Mouse (Mus musculus) thymus, postnatal 0 days (tissue): ENCODE results near the gene Ehd1. TPM values are rescaled to one million over a fixed set of nuclear protein-coding genes. Genes with fewer than 3 reads are reported as not detected.

Source experiments
- DNase-seq: peaks from one replicate; pipeline ENCODE4 v3.0.0-alpha.2; 2015; ENCODE audit warnings: low spot score
- polyA plus RNA-seq: library from polyadenylated mRNA; unstranded; fragments of >200 nt; fragmentation: Nextera tagmentation; extraction: Ambion mirVana; gene quantifications from 2 replicates; pipeline ENCODE4 v1.2.1, GENCODE M21; 2015

The Ehd1 gene
- polyA plus RNA-seq, 1 experiment from 2014 or later: 29.5 TPM

DNA sequence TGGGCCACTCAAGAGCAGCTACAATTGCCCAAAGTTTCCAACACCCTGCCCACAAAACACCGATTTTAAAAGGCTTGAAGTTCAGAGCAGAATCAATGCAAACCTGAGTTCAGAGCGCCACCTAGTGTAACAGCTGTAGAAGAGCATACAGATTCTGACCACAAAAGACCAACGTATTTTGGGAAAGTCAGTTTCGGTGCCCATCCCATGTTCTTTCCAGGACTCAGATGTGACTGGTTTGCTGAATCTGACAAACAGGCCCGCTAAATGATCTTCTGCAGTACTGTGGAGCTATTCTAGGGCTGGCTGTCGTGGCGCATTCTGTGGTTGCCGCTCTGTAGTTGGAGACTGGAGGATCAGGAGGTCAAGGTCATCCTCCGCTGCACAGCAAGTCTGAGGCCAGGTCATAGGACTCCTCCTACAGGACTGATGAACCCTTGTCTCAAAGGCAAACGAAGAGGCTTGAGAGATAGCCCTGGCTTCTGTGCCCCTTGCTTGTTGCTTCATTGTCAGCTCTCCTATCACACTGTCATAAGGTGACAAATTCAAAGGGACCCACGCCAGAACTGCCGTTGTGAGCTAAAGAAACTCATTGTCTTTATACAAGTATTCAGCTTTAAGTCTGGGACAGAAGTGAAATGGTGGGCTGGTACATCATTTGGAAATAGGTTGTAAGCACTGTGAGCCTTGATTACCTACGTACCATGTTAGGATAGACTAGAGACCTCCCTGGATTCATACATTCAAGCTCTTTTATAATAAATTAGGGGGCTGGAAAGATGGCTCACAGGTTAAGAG, 55.4 kb downstream of the Ehd1 start:
- peak; percentile 80 for DNase-seq

DNA sequence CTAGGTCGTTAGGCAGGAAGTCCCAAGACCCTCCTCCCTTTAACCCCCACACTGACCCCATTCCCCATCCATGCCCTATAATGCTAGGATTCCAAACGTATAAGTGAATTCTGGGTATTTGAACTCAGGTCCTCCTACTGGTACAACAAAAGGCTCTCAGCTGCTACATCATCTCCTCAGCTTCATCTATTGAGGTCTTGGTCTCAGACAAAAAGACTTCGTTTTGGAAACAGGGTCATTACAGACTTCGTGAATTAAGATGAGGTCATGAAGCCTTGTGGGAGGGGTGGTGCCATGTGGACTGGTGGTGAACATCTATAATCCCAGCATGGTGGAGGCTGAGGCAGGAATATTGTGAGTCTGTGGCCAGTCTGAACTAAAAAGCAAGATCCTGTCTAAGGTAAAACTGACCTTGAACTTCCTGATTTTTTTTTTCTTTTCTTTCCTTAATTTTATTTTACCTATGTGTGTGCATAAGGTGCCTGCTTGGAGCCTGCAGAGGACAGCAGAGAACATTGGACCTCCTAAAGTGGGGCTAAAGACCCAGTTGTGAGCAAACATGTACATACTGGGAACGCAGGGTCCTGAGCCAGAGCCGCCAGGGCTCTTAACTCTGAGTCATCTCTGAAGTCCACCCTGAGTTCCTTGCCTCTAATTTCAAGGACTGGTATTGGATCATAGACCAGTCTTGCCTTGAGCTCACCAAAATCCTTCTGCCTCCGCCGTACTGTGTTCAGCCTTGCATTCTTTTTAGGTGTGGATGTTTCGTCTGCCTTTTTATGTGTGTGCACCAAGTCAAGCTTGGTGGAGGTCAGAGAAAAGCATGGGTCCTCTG, 57.5 kb downstream of the Ehd1 start:
- DNase-seq: peak; percentile 18

DNA sequence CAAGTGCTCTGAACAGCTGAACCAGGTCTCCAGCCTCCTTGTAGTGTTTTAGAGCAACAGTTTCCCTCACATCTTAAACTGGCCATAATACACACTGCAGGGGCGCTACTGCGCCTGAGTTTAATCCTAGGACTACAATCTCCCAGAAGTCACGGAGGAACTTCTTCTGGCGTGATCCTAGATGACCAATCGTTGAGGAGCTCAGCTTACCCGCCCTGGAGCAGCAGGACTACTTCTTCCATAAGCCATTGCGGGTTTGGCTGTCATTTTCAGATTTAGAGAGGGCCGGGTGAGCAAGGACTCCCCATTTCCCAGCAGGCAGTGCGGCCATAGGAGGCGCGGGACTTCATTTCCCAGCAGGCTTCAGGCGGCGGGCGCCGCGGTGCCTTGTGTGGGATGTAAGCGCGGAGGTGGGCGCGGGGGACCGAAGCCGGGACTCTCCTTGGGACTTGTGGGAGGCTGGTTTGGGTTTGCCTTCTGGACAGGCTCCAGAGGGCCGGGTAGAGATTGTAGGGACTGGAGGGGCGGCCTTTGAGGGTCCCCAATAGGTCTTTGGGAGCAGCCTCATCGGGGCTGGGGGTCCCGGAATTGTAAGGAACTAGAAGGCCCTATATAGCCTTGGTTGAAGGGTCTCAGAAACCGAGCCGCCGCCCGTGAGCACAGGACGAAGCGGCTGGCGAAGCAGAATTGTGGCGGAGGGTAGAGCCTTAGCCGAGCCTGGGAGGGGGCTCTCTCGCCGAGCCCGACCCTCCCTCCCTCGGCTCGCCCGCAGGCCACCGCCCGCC, 58.3 kb downstream of the Ehd1 start, which contains the start of gene Men1:
Gene Men1 (plus strand): TSS at position 307 of the 785 bp plus-strand sequence.
- DNase-seq: peak; percentile 95

DNA sequence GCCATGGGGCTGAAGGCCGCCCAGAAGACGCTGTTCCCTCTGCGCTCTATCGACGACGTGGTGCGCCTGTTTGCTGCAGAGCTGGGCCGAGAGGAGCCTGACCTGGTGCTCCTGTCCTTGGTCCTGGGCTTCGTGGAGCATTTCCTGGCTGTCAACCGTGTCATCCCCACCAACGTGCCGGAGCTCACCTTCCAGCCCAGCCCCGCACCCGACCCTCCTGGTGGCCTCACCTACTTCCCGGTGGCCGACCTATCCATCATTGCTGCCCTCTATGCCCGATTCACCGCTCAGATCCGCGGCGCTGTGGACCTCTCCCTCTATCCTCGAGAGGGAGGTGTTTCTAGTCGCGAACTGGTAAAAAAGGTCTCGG, 58.9 kb downstream of the Ehd1 start:
- peak; percentile 20 for DNase-seq

DNA sequence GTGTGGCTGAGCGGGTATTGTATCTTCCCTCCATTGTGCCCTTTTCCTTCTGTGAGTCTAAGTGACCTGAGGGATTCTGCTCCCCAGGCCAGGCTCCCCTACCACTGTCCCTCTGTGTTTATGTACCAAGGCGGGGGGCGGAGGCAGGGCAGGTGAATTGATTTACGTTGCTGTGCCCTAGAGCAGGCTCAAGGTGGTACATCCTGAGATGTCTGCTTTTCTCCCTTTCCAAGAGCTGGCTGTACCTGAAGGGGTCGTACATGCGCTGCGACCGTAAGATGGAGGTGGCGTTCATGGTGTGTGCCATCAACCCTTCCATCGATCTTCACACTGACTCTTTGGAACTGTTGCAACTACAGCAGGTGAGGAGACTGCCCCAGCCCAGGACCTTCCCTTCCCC, 60.4 kb downstream of the Ehd1 start:
- no peak for DNase-seq

DNA sequence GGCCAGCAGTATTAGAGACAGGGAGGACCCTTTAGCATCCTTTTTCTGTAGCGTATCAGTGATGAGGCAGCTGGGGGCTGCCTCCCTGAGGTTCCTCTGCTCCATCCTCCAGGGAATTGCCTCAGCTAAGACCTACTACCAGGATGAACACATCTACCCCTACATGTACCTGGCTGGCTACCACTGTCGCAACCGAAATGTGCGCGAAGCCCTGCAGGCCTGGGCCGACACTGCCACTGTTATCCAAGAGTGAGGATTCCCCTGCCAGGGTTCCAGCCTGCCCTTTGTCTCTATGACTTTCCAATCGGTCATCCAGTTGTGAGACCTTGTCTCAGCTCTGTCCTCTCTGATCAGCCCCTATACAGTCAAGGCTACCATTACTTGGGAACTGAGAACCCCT, 61.6 kb downstream of the Ehd1 start:
- DNase-seq: no peak

DNA sequence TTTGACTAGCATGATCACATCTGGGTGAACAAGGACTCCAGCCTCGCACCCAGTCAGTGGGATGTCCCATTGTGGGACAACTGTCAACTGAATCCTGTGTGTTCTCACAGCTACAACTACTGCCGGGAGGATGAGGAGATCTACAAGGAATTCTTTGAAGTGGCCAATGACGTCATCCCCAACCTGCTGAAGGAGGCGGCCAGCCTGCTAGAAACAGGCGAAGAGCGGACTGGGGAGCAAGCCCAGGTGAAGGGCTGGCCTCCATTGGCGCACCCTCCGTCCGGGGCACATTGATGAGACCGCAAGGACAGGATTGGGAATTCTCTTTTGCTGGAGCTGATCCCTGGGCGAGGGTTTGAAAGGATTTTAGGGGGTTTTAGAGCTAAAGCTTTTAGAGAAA, 62.2 kb downstream of the Ehd1 start:
- DNase-seq: no peak

DNA sequence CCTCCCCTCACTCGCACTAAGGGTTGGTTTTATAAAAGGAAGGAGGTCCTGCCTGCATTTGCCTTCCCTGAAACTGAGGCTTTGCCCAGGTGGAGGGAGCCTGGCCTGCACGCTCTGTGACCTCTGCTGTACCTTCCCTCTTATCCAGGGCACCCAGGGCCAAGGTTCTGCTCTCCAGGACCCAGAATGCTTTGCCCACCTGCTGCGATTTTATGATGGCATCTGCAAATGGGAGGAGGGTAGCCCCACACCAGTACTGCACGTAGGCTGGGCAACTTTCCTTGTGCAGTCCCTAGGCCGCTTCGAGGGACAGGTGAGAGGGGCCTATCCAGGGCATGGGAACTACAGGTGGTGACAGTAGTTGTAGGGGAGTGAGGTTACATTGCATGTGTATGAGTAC, 62.7 kb downstream of the Ehd1 start:
- no peak for DNase-seq

DNA sequence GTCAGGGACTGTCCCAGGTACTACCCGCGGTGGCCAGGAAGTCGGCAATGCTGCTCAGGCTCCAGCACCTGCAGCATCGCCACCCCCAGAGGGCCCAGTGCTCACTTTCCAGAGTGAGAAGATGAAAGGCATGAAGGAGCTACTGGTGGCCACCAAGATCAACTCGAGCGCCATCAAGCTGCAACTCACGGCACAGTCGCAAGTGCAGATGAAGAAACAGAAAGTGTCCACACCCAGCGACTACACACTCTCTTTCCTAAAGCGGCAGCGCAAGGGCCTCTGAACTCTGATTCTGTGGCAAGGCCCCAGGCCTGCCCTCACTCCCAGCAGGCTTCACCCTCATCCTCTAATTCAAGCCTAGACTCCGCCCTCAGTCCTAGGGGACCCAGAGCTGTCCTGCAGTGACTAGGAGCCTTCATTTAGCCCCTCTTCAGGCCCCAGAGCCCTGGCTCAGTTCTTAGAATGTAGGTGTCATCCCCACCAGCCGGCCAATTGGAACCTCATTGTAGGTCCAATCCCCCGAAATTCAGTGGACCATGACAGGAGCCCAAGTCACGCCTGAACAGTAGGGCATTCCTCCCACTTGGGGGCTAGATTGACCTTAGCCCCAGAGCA, 63.5 kb downstream of the Ehd1 start:
- DNase-seq: peak; percentile 83

DNA sequence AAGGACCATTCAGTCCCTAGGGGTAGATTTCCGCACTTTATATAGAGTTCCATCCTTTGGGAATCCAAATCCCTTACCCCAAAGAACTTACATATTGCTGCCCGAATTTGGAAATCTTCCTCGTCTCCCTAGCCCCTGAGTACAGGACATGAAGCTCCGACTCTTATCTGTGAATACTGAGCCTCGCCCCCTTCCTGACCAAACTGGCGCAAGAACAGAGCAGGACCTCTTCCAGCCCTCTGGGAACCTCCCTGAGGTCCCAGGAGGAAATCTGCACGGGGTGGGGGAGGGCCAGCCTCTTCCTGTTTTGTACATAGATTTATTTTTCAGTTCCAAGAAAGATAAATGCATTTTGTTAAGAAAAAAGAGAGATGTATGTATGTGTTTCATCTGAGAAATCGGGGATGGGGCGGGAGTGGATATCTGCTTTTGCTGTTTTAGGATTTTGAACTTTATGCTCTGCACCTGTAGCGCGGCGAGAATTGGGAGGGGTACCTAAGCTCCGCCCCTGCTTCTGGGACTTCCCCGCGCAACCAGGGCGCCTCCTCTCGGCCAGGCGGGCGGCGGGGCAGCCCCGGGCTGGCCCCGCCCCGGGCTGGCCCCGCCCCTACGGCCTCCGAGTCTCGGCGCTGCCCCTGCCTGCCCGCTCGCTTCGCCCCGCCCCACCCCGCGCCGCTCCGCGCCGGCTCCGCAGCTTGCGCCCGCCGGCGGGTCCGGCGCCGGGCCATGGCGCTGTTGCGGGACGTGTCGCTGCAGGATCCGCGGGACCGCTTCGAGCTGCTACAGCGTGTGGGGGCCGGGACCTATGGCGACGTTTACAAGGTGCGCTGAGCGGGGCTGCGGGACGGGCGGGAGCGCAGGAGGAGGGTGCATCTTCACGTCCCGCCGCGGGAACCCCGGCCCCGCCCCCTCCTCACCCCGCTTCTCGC, 64.3 kb downstream of the Ehd1 start, which contains the start of gene Map4k2:
Gene Map4k2 (plus strand): TSS at position 612 of the 929 bp plus-strand sequence.
- peak; percentile 92 for DNase-seq

DNA sequence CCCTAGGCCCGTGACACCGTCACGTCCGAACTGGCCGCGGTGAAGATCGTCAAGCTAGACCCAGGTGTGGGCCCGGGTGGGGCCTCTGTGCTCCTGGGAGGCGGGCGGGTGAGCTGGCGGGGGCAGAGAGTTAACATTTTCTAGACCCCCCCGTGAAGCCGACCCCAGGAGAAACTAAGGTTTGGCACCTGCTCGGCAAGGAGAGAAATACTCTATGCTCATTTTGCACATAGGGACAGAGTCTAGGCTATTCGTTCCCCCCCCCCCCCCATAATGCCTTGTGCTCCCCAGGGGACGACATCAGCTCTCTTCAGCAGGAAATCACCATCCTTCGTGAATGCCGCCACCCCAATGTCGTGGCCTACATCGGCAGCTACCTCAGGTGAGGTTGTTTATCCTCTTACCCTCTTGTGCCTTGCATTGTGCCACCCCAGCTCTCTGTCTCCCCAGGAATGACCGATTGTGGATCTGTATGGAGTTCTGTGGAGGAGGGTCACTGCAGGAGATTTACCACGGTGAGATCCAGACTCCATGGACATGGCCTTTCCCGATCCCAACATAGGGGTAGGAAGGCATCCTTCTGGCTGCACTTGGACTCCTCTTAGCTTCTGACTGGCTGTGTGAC, 65.0 kb downstream of the Ehd1 start:
- peak; percentile 42 for DNase-seq

DNA sequence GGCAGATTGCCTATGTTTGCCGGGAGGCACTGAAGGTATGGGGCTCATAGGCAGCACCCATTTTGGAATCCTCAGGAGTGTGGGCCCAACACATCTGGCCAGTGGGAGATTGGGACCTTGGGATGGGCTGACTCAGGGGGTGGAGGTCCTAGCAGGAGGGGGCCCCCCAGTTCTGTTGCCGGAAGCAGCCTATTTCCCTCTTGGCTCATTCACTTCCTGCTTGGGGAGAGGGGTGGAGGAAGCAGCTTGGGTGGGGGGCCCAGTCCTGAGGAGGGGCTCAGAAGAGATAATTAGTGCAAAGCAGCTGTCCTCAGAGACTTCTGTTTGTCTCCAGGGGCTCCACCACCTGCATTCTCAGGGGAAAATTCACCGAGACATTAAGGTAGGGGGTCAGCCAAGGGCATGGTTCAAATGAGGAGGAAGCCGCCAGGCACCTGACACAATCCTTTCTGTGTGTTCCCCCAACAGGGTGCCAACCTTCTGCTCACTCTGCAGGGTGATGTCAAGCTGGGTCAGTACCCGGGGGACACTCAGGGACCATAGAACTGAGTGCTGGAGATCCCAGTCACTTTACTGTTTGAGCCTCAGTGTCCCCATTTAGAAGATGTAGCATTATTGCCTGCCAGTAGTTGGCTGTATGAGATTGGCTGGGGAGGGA, 65.9 kb downstream of the Ehd1 start:
- DNase-seq: peak; percentile 42

DNA sequence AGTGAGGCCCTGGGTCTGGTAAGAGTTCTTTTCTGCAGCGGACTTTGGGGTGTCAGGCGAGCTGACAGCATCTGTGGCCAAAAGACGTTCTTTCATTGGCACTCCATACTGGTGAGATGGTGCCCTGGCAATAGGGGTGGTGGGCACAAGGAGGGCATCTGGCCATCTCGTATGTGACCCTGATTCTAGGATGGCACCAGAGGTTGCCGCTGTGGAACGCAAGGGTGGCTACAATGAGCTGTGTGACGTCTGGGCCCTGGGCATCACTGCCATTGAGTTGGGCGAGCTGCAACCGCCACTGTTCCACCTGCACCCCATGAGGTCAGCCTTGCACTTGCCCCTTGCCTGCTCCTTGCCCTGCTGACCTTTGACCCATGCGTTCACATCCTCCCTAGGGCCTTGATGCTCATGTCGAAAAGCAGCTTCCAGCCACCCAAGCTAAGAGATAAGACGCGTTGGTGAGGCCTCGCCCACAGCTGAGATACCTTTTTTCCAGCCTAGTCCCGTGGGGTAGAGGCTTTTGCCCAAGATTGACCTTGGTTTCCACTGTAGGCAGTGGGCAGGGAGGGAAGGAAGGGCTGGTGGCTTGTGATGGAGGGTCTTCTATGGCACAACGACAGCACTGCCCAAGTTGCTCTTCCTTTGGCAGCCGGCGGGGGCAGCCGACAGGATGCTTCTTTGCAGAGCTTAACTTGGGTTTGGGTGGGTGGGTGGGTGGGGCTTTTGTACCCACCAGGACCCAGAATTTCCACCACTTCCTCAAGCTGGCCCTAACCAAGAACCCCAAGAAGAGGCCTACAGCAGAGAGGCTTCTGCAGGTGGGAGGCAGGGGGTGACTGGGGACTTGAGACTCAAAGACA, 66.8 kb downstream of the Ehd1 start:
- peak; percentile 64 for DNase-seq

DNA sequence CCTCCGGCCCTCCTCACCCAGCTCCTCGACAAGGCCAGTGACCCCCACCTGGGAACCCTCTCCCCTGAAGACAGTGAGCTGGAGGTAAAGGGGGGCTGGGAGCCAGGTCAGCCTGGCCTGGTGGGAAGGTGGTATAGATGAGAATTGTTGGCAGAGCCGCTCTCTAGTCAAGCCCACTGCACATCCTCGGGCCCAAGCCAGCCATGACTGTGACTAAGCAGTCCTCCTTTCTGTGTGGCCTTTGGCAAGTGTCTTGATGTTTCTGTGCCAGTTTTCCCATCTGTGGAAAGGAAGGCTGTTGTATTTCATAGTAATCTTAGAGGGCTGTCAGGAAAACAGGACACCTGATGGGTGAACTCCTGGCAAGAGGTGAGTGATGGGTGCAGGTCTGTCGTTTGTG, 67.5 kb downstream of the Ehd1 start:
- DNase-seq: no peak

DNA sequence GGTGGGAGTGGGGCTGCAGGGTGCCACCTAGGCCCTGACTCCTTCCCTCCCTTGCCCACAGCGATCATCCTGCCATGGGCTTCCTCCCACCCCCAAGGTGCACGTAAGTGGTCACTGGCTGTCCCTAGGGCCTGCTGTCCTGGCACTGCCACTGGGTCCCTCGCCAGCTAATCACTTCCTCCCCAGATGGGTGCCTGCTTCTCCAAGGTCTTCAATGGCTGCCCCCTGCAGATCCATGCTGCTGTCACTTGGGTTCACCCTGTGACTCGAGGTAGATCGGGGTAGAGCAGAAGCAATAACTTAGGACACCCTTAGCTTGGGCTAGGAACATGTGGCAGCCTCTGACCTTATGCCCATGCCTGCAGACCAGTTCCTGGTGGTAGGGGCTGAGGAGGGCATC, 69.5 kb downstream of the Ehd1 start:
- no peak for DNase-seq

DNA sequence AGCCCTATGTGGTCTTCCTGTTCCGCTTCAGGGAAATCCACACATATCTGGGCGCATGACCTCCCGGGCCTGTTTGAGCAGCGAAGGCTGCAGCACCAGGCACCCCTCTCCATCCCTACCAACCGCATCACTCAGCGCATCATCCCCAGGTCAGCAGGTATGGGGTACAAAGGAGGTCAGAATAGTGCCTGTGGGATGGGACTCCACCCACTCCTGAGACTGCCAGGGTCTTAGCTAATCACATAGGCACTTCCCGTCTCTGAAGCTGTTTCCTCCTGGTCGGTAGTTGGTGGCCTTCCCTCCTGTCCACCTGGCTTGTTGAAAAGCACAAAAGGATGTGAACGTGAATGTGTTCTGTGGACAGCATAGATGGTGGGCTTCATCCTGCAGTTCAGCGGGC, 70.1 kb downstream of the Ehd1 start:
- DNase-seq: no peak

DNA sequence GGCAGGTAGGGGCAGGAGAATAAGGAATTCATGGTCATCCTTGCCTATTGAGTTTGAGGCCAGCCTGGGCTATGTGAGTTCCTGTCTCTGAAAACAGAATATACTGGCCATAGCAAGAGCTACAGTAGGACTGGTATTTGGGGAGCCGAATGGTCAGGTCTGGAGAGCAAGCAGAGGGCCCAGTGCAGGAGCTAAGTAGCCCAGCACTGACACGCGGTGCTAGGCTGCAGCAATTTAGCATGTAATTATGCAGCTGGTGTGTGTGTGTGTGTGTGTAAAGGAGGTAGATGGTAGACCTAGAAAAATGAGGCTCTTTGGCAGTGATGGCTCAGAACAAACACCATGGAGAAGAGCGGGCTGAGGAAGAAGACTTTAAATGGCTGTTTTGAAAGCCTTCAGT, 71.1 kb downstream of the Ehd1 start:
- DNase-seq: no peak

DNA sequence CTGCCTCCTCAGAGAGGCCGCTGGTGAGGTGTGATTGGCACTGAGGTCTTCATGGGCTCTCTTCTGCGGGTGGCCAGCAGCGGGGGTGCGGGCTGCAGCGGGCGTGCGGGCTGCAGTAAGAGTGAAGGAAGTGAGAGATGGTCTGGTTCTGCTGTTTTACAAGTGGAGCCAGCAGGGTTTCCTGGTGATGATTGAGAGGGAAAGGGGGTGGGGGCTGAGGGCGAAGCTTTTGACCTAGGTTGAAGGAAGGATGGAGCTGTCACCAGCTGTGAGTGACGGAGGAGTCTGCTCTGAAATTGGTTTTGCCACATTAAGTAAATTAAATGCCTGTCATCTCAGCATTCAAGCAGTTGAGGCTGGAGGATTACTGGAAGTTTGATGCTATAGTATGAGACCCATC, 72.2 kb downstream of the Ehd1 start:
- DNase-seq: no peak
